Mouse (Mus musculus): Measurements from ENCODE around the gene Hps1.

DNA sequence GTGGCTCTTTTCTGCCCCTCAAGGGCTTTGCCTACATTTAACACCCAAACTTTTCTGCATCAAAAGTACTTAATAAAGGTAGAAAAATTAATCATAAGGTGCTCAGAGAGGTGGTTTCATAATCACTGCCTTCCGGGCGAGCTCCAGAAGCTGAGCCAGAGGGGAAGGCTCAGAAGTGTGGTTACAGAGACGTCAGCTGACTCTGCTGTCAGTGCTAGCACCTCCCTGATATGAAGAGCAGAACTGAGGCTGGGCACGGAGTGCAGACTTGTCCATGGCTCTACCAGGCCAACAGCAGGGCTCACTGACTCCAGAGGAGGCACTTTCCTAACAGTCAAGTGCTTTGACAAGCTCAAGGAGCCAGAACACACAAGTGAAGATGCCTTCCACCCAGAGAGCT lies 49.4 kb upstream of the Hps1 start:
- no peak for TF ChIP-seq CTCF (IDR thresholded peaks at IDR 0.05; ENCODE audit: borderline replicate concordance, extremely low read depth, insufficient read depth, insufficient read length)
- TF ChIP-seq POLR2A (IDR thresholded peaks at IDR 0.05; ENCODE audit: borderline replicate concordance, extremely low read depth, insufficient read depth, insufficient read length, poor library complexity, severe bottlenecking) = no peak

Measured in brain, embryonic 14.5 days (tissue).